Mouse (Mus musculus) A20 (cell line): ENCODE data around the gene Cd52.
A peak's percentile ranks its signal among the peaks of the same experiment; 100 is the strongest.

Experiments
- DNase-seq: peaks from one replicate; pipeline ENCODE4 v3.0.0-alpha.2; 2011; ENCODE audit warnings: low read depth, low spot score

Cd52 gene

GRCm38 (mm10) chr4:134092382-134093288 lies 2.2 kb downstream of the Cd52 start:
- peak; percentile 74 for DNase-seq

GRCm38 (mm10) chr4:134091225-134091529 lies 3.7 kb downstream of the Cd52 start:
- no peak for DNase-seq

- no peak for DNase-seq
Measured at GRCm38 (mm10) chr4:134090521-134091224, 4.2 kb downstream of the Cd52 start.

- no peak for DNase-seq
Measured at GRCm38 (mm10) chr4:134089029-134089428, 5.9 kb downstream of the Cd52 start.

GRCm38 (mm10) chr4:134087412-134087811 lies 7.5 kb downstream of the Cd52 start:
- peak; percentile 41 for DNase-seq

GRCm38 (mm10) chr4:134084999-134085398 lies 9.9 kb downstream of the Cd52 start:
- DNase-seq = peak; percentile 31

GRCm38 (mm10) chr4:134082460-134082859 lies 12.4 kb downstream of the Cd52 start:
- DNase-seq = no peak

- DNase-seq = peak; percentile 99
Measured at GRCm38 (mm10) chr4:134081730-134082386, 13.0 kb downstream of the Cd52 start.

GRCm38 (mm10) chr4:134080674-134081073 lies 14.2 kb downstream of the Cd52 start:
- DNase-seq = no peak

GRCm38 (mm10) chr4:134078694-134079093 lies 16.2 kb downstream of the Cd52 start:
- DNase-seq = peak; percentile 63

- no peak for DNase-seq
Measured at GRCm38 (mm10) chr4:134068793-134069580, 25.9 kb downstream of the Cd52 start.

- no peak for DNase-seq
Measured at GRCm38 (mm10) chr4:134067833-134068544, 26.9 kb downstream of the Cd52 start.

- DNase-seq = no peak
Measured at GRCm38 (mm10) chr4:134067383-134067782, 27.5 kb downstream of the Cd52 start.

GRCm38 (mm10) chr4:134065431-134066004 lies 29.4 kb downstream of the Cd52 start:
- no peak for DNase-seq

GRCm38 (mm10) chr4:134062561-134062960 lies 32.3 kb downstream of the Cd52 start:
- no peak for DNase-seq

GRCm38 (mm10) chr4:134061944-134062446 lies 32.9 kb downstream of the Cd52 start:
- DNase-seq = no peak

GRCm38 (mm10) chr4:134061166-134061830 lies 33.6 kb downstream of the Cd52 start:
- no peak for DNase-seq

GRCm38 (mm10) chr4:134060135-134060865 lies 34.6 kb downstream of the Cd52 start, which contains the start of gene Crybg2:
Gene Crybg2, plus strand, starts transcription at chr4:134060815.
- no peak for DNase-seq

- no peak for DNase-seq
Measured at GRCm38 (mm10) chr4:134058908-134059307, 36.0 kb downstream of the Cd52 start.
